Mouse (Mus musculus) ovary, adult 10 weeks (tissue): ENCODE results near the gene Fam241a. TPM values are rescaled to one million over a fixed set of nuclear protein-coding genes. Genes with fewer than 3 reads are reported as not detected.

Experiments
- polyA plus RNA-seq: library from polyadenylated mRNA; stranded (reverse); fragments of 350-450 nt; fragmentation: Illumina TruSeq; extraction: RNeasy Lipid Tissue Mini Kit (QIAGEN cat#74804); gene quantifications from one replicate; pipeline ENCODE4 v1.2.3, GENCODE M21; 2014

Fam241a gene
- polyA plus RNA-seq = 8.2 TPM

DNA sequence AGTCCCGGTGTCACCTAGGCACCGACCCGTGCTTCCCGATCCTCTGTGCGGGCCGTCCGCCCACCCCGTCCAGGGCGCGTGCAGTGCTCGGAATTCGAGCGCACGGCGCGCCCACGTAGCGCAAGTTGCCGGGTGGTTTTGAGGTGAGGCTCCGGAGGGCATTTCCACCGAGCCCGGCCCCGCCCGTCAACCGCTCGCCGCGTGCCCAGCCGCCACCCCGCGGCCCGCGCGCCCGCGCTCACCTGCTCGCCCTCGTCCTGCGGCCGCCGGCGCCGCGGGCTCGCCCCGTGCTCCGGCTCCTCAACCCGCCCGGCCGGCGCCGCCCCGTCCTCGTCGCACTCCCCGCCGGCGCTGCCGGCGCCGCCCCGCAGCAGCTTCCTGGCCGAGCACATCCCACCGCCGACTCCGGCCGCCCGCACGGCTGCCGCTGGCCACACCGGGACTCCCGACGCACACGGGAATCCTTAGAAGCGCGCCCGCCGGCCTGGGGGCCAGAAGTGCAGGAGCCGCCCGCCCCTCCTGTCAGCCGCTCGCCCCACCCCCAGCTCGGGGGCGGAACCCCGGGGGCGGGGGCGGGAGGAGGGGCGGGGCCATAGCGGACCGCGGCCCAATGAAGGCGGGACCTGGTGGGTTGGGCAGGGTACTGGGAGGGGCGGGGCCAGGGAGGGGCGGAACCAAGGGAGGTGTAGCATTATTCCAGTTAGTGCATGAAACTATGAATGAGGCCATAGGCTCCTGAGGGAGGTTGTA, at the start of gene Fam241a:
Fam241a (minus strand) TSS at position 533 of the 750 bp plus-strand sequence.

DNA sequence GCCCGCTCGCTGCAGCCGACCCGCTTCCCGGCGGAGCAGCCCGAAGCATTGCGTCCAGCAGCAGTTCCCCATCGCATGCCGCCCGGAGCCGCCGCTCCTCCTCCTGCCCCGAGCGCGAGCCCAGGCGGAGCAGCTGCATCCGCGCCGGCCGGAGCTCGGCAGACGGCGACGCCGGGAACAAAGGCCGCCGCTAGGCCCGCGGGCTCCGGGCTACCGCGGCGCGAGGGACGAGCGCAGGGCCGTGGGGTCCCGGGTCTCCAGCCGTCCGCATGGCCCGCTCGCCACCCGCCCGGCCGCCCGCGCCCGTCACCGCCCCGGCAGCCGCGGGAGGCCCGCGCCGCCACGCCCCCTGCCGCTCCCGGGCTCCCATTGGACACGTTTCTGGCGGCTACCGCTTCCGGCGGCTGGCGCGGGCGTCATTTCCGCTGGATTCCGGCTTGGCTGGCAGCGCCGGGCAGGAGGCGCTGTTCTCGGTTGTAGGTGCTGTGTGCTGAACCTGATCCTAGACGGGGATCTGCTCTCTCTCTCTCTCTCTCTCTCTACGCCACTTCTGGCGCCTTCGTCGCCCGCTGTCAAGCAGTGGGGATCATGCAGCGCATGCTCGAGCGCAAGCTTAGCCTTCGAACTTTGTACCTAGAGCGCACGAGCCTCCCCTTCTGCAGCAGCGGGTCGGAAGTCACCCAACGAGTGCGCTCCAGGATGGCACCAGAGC, 58.8 kb downstream of the Fam241a start, which contains the start of gene Ap1ar:
Ap1ar (minus strand) TSS at position 370 of the 712 bp plus-strand sequence.

Other genes with a start within 250 kb of the Fam241a start
- gene Alpk1, start 115.8 kb downstream of the Fam241a start, polyA plus RNA-seq = 4.5 TPM
- 25.9 TPM for gene Tifa, start 106.5 kb downstream of the Fam241a start, polyA plus RNA-seq
- gene Ap1ar, start 58.8 kb downstream of the Fam241a start, polyA plus RNA-seq = 35.2 TPM